Mouse (Mus musculus) kidney, adult 2 months (tissue): ENCODE measurements around the gene Rasgef1a.

Experiments
- CTCF ChIP-seq: fragments of 200-500 bp; conservative IDR thresholded peaks from 2 replicates; pipeline ENCODE4 v1.5.1; 2011; ENCODE audit warnings: low read depth, mild to moderate bottlenecking, control low read depth, low read length, moderate library complexity, mixed read lengths; ENCODE audit not compliant: insufficient read depth, insufficient read length
- POLR2A ChIP-seq: fragments of 200-500 bp; IDR thresholded peaks from one replicate; pipeline ENCODE4 v1.6.1; 2011; ENCODE audit warnings: low read depth, low read length, control low read depth

GRCm38 (mm10) chr6:118031467-118031866, 20.2 kb downstream of the Rasgef1a start:
- no peak for TF ChIP-seq POLR2A
- no peak for TF ChIP-seq CTCF
